Mouse (Mus musculus): ENCODE data around the gene Lgals3bp. TPM values are rescaled to one million over a fixed set of nuclear protein-coding genes. Genes with fewer than 3 reads are reported as not detected.
"Not testable (repeated sequence)": the region's sequence is repeated elsewhere in the genome, so short reads cannot be mapped to it uniquely, and the experiment has no call there.

The Lgals3bp gene
- total RNA-seq, 2 experiments from 2014 or later: 10.7 to 18.2 TPM

- peak; percentile 3 for DNase-seq
Measured at GRCm38 (mm10) chr11:118400566-118400936, 1.3 kb downstream of the Lgals3bp start.

GRCm38 (mm10) chr11:118399891-118400565, 1.9 kb downstream of the Lgals3bp start:
- DNase-seq: no peak

- DNase-seq: no peak
Measured at GRCm38 (mm10) chr11:118397806-118398530, 3.9 kb downstream of the Lgals3bp start.

GRCm38 (mm10) chr11:118394538-118394937, 7.4 kb downstream of the Lgals3bp start:
- no peak for DNase-seq

- no peak for DNase-seq
Measured at GRCm38 (mm10) chr11:118393991-118394390, 7.9 kb downstream of the Lgals3bp start.

- DNase-seq: peak; percentile 2
Measured at GRCm38 (mm10) chr11:118387816-118388215, 14.1 kb downstream of the Lgals3bp start.

- peak; percentile 92 for DNase-seq
Measured at GRCm38 (mm10) chr11:118379251-118380009, 22.5 kb downstream of the Lgals3bp start.

GRCm38 (mm10) chr11:118378656-118379055, 23.2 kb downstream of the Lgals3bp start:
- peak; percentile 3 for DNase-seq

- DNase-seq: not testable (repeated sequence)
Measured at GRCm38 (mm10) chr11:118376323-118376722, 25.6 kb downstream of the Lgals3bp start.

- DNase-seq: peak; percentile 17
Measured at GRCm38 (mm10) chr11:118375881-118376280, 26.0 kb downstream of the Lgals3bp start.

- peak; percentile 2 for DNase-seq
Measured at GRCm38 (mm10) chr11:118375461-118375860, 26.4 kb downstream of the Lgals3bp start.

GRCm38 (mm10) chr11:118375006-118375405, 26.9 kb downstream of the Lgals3bp start:
- DNase-seq: peak; percentile 2

GRCm38 (mm10) chr11:118374506-118374905, 27.4 kb downstream of the Lgals3bp start:
- peak; percentile 4 for DNase-seq

GRCm38 (mm10) chr11:118372641-118373040, 29.3 kb downstream of the Lgals3bp start:
- DNase-seq: peak; percentile 5

GRCm38 (mm10) chr11:118371876-118372275, 30.0 kb downstream of the Lgals3bp start:
- peak; percentile 5 for DNase-seq

- peak; percentile 3 for DNase-seq
Measured at GRCm38 (mm10) chr11:118369657-118370056, 32.2 kb downstream of the Lgals3bp start.

GRCm38 (mm10) chr11:118369251-118369650, 32.6 kb downstream of the Lgals3bp start:
- peak; percentile 3 for DNase-seq

GRCm38 (mm10) chr11:118368330-118368729, 33.6 kb downstream of the Lgals3bp start:
- peak; percentile 35 for DNase-seq

- no peak for DNase-seq
Measured at GRCm38 (mm10) chr11:118366559-118366958, 35.3 kb downstream of the Lgals3bp start.

GRCm38 (mm10) chr11:118366108-118366507, 35.8 kb downstream of the Lgals3bp start:
- DNase-seq: peak; percentile 16

- DNase-seq: peak; percentile 60
Measured at GRCm38 (mm10) chr11:118365171-118365570, 36.7 kb downstream of the Lgals3bp start.

GRCm38 (mm10) chr11:118364021-118364420, 37.9 kb downstream of the Lgals3bp start:
- peak; percentile 2 for DNase-seq

Measured in gastrocnemius, postnatal 10 days (tissue).